Mouse (Mus musculus) thymus, adult 2 months (tissue): ENCODE results near the gene Crocc.

Source experiments
- CTCF ChIP-seq: fragments of 200-500 bp; IDR thresholded peaks from 2 replicates; pipeline ENCODE4 v1.5.1; 2012; ENCODE audit warnings: mild to moderate bottlenecking, control low read depth, low read length, moderate library complexity, borderline replicate concordance; ENCODE audit not compliant: control insufficient read depth, poor library complexity, insufficient read depth; ENCODE audit errors: extremely low read depth
- POLR2A ChIP-seq: fragments of 200-500 bp; IDR thresholded peaks from 2 replicates; pipeline ENCODE4 v1.6.1; 2012; ENCODE audit warnings: mild to moderate bottlenecking, low read length, control low read depth, moderate library complexity; ENCODE audit not compliant: control insufficient read depth, poor library complexity, insufficient read depth; ENCODE audit errors: extremely low read depth

- TF ChIP-seq POLR2A (no peak), CTCF (0 out of 2 replicates have a peak, but pooled peaks have one; percentile 15)
Observed at GRCm38 (mm10) chr4:140983442-140983841, 76.9 kb downstream of the Crocc start.
